8 mouse cellular contexts compared by ENCODE assay signal in the genomic region with DNA sequence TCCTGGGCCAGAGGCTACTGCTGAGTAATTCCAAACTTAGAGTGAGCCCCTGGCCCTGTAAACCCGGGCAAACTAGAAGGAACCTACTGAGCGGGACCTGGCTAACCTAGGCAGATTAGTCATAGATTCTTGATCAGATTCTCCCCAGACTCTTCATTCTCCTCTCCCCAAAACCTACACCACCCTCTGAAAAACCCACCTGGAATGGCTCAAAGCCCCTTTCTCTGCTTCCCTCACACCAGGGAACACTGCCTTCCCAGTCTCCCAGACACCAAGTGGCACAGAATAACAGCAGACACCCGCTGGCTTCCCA. TPM values are rescaled to one million over a fixed set of nuclear protein-coding genes. Genes with fewer than 3 reads are reported as not detected.
DNase-seq lines count a peak whose midpoint lies in the region; ATAC-seq and TF ChIP-seq lines count a peak whose summit lies in the region.

No protein-coding gene starts in this region.

- H3K27ac ChIP-seq in heart, embryonic 11.5 days (ENCODE audit: low read depth, low read length) = 0 out of 2 replicates have a peak overlapping the region, but pooled peaks have one; percentile 1
- H3K27ac ChIP-seq in forebrain, embryonic 15.5 days (replicated peaks) = peak overlapping the region; percentile 97
- 0 out of 2 replicates have a peak overlapping the region, but pooled peaks have one; percentile 15 for H3K27ac ChIP-seq in liver, embryonic 15.5 days (replicated peaks)

- DNase-seq in heart, adult 18-20 months = no peak
- DNase-seq in adrenal gland, postnatal 14 days = no peak
- no peak for DNase-seq in cerebellum, adult 11-12 months
- no peak for DNase-seq in right cerebral cortex, adult 18-20 months

- H3K9ac ChIP-seq in heart, embryonic 11.5 days (ENCODE audit: low read depth, low read length) = peak overlapping the region; percentile 84
- H3K9ac ChIP-seq in forebrain, embryonic 15.5 days (replicated peaks) = peak overlapping the region; percentile 90
- H3K9ac ChIP-seq in liver, embryonic 15.5 days = peak overlapping the region; percentile 76; the same call in 1 of the 2 replicates

- ATAC-seq in heart, embryonic 11.5 days (replicated peaks; ENCODE audit: insufficient number of reproducible peaks, low FRiP score, low TSS enrichment) = no peak
- no peak for ATAC-seq in forebrain, embryonic 15.5 days (replicated peaks)
- ATAC-seq in liver, embryonic 15.5 days (ENCODE audit: insufficient read depth) = no peak

- H3K4me3 ChIP-seq in heart, embryonic 11.5 days (ENCODE audit: low read depth, low read length) = peak overlapping the region; percentile 69
- peak overlapping the region; percentile 18 for H3K4me3 ChIP-seq in C2C12 (ENCODE audit: insufficient read depth, poor library complexity, severe bottlenecking)
- H3K4me3 ChIP-seq in forebrain, embryonic 15.5 days = peak overlapping the region; percentile 83
- peak overlapping the region; percentile 74 for H3K4me3 ChIP-seq in liver, embryonic 15.5 days (replicated peaks)

- no peak for TF ChIP-seq CTCF in C2C12 (IDR thresholded peaks at IDR 0.05; ENCODE audit: control insufficient read depth, insufficient read depth, insufficient read length)

- 36% methylated on average over 3 of the region's 3 CpGs for WGBS in heart, embryonic 11.5 days (ENCODE audit: insufficient replicate concordance)
- WGBS in forebrain, embryonic 15.5 days = 17% methylated on average over 3 of the region's 3 CpGs
- WGBS in liver, embryonic 15.5 days (ENCODE audit: insufficient replicate concordance) = 72% methylated on average over 3 of the region's 3 CpGs

- H3ac ChIP-seq in C2C12 (ENCODE audit: control insufficient read depth, insufficient read length, low read depth) = peak overlapping the region; percentile 20

- no peaks in the 10 kb centered on the region for H3K9me3 ChIP-seq in heart, embryonic 11.5 days (replicated peaks; ENCODE audit: control insufficient read depth, low read length)
- H3K9me3 ChIP-seq in forebrain, embryonic 15.5 days = no peaks in the 10 kb centered on the region
- H3K9me3 ChIP-seq in liver, embryonic 15.5 days (replicated peaks) = no peaks in the 10 kb centered on the region

- no peaks in the 10 kb centered on the region for H3K27me3 ChIP-seq in heart, embryonic 11.5 days (ENCODE audit: control insufficient read depth, insufficient read depth, low read length)
- H3K27me3 ChIP-seq in C2C12 (ENCODE audit: control insufficient read depth, insufficient read depth, insufficient read length) = no peaks in the 10 kb centered on the region
- H3K27me3 ChIP-seq in forebrain, embryonic 15.5 days = no peaks in the 10 kb centered on the region
- H3K27me3 ChIP-seq in liver, embryonic 15.5 days = no peaks in the 10 kb centered on the region

- H3K36me3 ChIP-seq in heart, embryonic 11.5 days (ENCODE audit: control insufficient read depth, insufficient read depth, low read length) = no peaks in the 10 kb centered on the region
- peaks cover 13% of the 10 kb centered on the region for H3K36me3 ChIP-seq in C2C12 (ENCODE audit: control insufficient read depth, insufficient read depth)
- no peaks in the 10 kb centered on the region for H3K36me3 ChIP-seq in forebrain, embryonic 15.5 days
- H3K36me3 ChIP-seq in liver, embryonic 15.5 days (replicated peaks) = peaks cover 17% of the 10 kb centered on the region; the same call in 1 of the 2 replicates

- peaks cover 28% of the 10 kb centered on the region for H3K79me3 ChIP-seq in C2C12 (ENCODE audit: low read depth)

- H3K4me1 ChIP-seq in heart, embryonic 11.5 days (ENCODE audit: control insufficient read depth, insufficient read depth, low read length) = peaks cover 58% of the 10 kb centered on the region
- peaks cover 90% of the 10 kb centered on the region for H3K4me1 ChIP-seq in forebrain, embryonic 15.5 days
- H3K4me1 ChIP-seq in liver, embryonic 15.5 days (replicated peaks) = peaks cover 83% of the 10 kb centered on the region

- peaks cover 87% of the 10 kb centered on the region for H3K79me2 ChIP-seq in C2C12 (ENCODE audit: control insufficient read depth, insufficient read depth)

- H3K4me2 ChIP-seq in heart, embryonic 11.5 days = peak overlapping the region; percentile 74
- peak overlapping the region; percentile 70 for H3K4me2 ChIP-seq in forebrain, embryonic 15.5 days (replicated peaks)
- peak overlapping the region; percentile 97 for H3K4me2 ChIP-seq in liver, embryonic 15.5 days

TF ChIP-seq in C2C12, 6 proteins besides CTCF, POLR2A, EP300 and RAD21:
- no peak for TF ChIP-seq FOSL1 (IDR thresholded peaks at IDR 0.05; ENCODE audit: insufficient read depth, low read length, poor library complexity, severe bottlenecking)
- TF ChIP-seq MYOD1 (IDR thresholded peaks at IDR 0.05; ENCODE audit: control insufficient read depth, insufficient read length, low read depth) = no peak
- TF ChIP-seq USF1 (IDR thresholded peaks at IDR 0.05; ENCODE audit: low read depth) = no peak
- no peak for TF ChIP-seq MYOG (IDR thresholded peaks at IDR 0.05; ENCODE audit: control insufficient read depth, extremely low read depth, insufficient read length)
- TF ChIP-seq CEBPB (IDR thresholded peaks at IDR 0.05; ENCODE audit: low read depth) = no peak
- no peak for TF ChIP-seq MAX (IDR thresholded peaks at IDR 0.05)

RNA-seq across cellular contexts. Expression of gene Tet3, which starts 18.7 kb away (rescaled TPM):
- polyA plus RNA-seq in heart, embryonic 11.5 days (2014; fragmentation: Nextera tagmentation; extraction: Ambion mirVana) = 25.0 and 30.3 TPM in 2 replicates
- 10 to 100 TPM; 11.5 to 12.7 TPM for total RNA-seq in heart, adult 18-20 months (2021)
- polyA plus RNA-seq in C2C12 (2012; fragmentation: generic; extraction: Trizol) = 6.0 TPM
- polyA plus RNA-seq in forebrain, embryonic 15.5 days (2015; fragmentation: Nextera tagmentation; extraction: Ambion mirVana) = 71.3 and 73.7 TPM in 2 replicates
- polyA plus RNA-seq in liver, embryonic 15.5 days (2015; fragmentation: Nextera tagmentation; extraction: Ambion mirVana) = 10.8 and 11.4 TPM in 2 replicates
- total RNA-seq in adrenal gland, postnatal 14 days (2021) = 49.9 and 61.8 TPM in 2 replicates

Comparison
In these comparisons a context has a peak if more than half of its experiments do, and no peak if none do; other contexts are left out.
1. H3K27ac ChIP-seq: peak in every context shown above with its lines; median percentile 97 in forebrain, embryonic 15.5 days; 15 in liver, embryonic 15.5 days; 1 in heart, embryonic 11.5 days.
2. H3K4me3 ChIP-seq: peak in every context shown above with its lines; median percentile 83 in forebrain, embryonic 15.5 days; 74 in liver, embryonic 15.5 days; 69 in heart, embryonic 11.5 days; 18 in C2C12.